Mouse (Mus musculus): Measurements from ENCODE around the gene Tns4.

Gene Tns4

DNA sequence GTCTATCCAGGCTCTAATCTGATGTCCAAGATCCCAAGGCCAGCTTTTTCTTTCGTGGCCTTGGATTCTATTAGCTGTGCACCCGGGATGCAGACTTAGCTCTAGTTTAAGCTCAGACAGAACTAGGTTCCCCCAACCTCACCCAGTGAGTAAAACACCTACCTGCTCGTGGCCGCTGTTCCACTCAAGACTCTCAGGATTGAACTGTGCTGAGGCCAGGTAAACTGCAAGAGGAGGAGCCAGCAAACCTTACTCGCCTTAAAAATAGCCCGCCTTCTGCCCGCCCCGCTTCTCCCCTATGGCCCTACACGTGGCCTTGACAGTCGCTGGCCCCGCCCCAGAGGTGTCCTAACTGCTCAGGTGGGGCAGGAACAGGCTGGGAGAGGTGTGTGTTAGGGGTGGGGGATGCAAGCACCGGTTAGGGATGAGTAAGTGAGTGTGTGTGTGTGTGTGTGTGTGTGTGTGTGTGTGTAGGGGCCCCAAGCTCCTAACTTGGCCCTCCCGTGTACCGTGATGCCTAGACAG lies at the start of gene Tns4:
Tns4 (minus strand) TSS at position 230 of the 525 bp plus-strand sequence.
- no peak for DNase-seq

DNA sequence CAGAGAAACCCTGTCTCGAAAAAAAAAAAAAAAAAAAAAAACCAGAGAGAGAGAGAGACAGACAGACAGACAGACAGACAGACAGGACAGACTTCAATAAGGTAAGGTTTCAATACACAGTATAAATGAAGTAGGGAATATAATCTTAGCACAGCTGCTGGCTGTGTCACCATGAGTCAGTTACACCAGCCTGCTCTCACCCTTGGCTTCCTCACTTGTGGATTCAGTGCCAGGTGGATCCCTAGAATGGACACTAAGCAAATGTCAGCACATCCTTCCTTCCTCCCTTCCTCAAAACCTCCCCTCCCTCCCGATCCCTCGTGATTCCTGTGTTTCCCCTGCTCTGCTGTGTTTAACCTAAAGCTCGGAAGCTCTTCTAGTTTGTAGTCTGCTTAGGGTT lies 48.3 kb upstream of the Tns4 start:
- no peak for DNase-seq

DNA sequence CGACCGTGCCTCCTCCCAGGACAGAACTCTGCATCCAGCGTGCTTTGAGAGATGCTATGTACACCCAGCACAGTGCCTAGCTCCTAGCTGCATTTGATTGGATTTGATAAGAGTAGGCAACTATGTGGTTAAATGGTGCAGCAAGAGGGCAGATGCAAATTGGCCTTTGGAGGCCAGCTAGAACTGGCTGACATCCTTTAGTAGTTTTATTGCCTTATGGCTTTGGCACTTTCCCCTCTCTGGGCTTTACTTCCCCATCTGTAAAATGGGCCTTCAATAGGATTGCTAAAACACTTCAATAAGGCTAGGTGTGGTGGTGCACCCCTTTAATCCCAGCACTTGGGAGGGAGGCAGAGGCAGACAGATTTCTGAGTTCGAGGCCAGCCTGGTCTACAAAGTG lies 47.9 kb upstream of the Tns4 start:
- DNase-seq, result no peak

DNA sequence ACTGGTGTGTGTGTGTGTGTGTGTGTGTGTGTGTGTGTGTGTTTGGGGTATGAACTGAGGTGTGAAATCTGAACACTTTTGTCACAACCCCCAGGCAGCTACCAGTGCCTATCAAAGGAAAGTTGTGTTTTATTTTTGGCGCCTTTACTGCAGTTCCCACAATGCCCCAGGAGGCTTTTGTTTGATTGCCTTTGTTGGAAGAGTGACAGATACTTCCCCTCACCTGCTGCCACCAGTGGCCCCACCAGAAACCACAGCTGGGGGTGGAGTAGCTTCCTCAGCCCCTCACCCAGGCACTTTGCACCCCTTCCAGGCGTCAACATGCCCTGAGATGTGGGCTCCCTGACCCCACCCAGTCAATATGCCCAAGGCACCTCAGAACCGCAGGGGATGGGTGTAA lies 47.3 kb upstream of the Tns4 start:
- no peak for DNase-seq

DNA sequence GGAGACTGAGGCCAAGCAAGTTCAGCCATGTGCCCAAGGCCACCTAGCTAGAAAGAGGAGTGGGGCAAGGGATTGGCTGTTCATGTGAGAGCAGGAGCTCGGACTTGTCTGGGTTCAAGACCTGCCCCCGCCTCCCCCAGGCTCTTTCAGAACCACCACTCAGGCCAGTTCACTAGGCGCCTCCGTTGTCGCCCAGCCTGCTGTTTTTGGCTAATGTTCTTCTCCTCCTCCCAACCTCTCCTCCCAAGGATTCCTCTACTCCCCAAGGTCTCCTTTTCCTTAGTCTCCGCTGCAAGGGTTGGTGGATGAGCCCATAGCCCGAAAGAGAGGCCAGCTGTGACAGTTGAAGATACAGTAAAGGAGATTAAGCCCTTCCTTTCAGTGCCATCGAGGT lies 45.9 kb upstream of the Tns4 start:
- DNase-seq, result peak; percentile 96

DNA sequence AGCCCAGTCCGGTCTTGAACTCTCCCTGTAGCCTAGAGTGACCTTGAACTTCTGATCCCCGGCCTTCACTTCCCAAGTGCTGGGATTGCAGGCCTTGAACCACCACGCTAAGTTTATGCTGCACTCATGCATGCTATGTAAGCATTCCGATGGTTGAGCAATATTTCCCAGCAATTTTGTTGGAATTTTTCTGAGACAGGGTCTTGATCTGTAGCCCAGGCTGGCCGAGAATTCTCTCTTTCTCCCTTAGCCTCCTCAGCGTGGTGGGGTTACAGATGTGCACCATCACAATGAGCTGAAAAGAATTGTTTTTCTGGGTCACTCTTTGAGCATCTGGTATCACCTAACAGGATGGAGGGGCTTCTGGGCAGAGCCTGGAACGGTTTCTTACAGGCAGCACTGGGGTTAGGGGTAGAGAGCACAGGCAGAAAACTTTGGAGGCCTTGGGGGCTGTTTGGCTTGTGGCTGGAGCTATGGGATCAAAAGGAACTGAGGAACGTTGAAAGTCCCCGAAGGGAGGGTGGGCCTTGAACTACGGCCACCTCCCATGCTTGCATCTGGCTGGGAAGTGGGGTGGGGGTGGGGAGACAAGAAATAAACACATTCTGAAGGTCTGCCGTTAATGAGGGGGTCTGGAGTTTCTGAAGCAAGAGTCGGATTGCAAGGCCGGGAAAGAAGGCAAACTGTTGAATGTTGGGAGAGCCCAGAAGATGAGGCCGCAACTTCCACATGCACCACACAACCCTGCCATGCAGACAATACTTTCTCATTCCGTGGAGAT lies 45.4 kb upstream of the Tns4 start:
- peak; percentile 92 for DNase-seq

DNA sequence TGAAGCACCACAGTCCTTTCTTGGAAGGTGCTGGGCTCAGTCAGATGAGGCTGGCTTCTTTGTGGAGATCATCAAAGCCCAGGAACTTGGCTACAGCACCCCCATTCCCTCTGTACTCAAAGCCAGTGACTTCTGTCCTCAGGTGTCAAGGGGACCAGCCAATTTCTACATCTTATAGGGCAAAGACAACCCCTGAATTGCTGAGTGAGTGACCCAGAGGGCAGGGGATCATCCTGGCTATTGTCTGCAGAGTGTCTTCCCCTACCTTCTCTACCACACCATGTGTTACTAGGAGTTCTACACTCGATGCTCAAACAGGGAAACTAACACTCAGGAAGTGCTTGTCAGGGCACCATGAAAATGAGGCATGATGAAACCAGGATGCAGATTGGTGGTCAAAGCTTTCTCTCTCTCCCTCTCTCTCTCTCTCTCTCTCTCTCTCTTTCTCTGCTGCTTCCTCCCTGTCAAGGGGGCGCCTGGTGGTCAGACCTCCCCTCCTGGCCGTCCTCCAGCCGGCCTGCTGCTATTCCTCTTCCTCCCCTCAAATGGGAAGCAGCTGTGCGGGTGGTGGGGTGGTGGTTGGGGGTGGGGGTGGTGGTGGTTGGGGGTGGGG lies 44.3 kb upstream of the Tns4 start:
- no peak for DNase-seq

DNA sequence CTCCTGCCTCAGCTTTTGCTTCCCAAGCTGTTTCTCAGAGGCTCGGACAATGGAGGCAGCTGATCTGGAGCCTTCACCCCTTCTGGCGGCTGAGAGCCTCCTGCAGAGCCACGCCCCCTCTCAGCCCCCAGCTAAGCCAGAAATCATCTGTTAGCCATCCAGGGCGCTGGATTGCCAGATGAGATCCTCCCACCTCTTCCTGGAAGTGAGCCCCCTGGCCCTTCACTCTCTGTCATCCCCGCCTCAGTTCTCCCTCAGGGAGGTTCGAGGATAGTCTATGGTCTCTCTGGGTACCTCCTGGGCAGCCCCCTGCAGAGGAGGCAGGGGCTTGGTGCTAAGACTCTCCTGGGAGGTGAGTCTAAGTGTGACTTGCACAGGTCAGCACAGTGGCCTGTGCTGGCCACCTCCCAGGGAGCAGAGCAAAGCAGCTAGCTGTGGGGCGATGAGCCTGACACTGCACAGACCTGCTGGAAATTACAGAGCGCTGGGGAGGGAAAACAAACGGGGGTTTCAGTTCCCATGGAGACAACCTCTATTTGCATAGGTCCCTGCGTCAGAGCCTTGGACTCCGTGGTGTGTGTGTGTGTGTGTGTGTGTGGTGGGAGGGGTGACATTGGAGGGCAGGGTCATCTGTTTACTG lies 43.1 kb upstream of the Tns4 start:
- peak; percentile 97 for DNase-seq

DNA sequence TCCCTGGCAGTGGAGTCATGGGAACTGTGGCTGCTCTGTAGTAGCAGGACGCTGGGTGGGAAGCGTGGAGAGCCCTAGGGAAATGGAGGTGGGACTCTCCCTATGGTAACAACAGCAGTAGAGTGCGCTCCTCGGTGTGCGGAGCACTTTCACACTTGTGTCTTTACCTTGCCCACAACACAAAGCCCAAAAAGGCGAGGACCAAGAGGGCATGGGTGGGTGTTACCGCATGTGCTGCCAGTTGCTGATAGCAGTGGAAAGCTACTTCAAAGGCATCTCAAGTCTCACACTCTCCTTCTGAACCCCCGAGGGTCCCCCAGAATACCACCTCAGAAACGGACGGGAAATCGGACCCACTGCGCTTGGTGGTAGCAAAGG lies 42.3 kb upstream of the Tns4 start:
- no peak for DNase-seq

DNA sequence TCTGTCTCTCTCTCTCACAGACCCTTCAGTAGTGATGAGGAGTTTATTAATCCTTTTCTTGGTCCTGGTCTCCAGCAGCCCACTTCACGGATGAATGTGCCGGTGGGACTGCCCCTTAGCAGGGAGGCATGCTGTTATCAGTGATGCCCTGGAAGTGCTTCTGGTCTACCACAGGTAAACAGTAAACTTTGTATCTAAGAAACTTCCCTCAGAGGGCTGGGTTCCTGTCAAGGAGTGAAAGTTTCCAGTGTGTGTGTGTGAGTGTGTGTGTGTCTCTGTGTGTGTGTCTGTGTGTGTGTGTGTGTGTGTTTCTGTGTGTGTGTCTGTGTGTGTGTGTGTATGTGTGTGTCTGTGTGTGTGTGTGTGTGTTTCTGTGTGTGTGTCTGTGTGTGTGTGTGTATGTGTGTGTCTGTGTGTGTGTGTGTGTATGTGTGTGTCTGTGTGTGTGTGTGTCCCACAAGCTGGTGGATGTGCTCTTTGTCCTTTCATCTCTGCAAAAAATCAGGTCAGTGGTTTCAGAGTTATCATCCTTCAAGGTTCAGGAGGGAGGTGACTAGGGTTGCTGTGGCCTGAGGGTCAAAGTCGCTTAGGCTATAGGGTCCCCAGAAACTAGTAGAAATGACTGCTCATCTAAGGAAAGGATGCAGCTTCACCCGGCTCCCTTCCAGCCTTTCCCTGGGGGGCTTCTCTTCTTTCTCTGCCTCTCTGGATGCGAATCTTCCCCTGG lies 41.8 kb upstream of the Tns4 start:
- DNase-seq, result peak; percentile 80

DNA sequence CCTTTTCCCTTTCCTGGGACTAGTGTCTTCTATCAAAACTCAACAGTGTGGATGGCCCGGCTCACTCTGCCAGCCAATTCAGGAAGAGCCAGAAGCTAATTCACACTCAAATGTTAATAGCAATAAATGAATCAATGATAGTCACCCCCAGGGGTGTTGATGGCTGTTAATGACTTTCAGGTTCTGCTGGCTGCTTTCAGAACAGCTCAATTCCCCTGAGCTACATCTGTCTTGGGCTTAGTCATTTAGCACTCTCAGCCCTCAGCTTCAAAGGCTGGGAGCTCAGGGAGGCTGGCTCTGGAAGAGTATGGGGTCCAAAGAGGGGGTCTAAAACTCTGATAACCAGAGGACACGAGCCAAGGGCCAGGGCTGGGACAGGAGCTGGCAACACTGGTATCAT lies 40.2 kb upstream of the Tns4 start:
- DNase-seq, result no peak

DNA sequence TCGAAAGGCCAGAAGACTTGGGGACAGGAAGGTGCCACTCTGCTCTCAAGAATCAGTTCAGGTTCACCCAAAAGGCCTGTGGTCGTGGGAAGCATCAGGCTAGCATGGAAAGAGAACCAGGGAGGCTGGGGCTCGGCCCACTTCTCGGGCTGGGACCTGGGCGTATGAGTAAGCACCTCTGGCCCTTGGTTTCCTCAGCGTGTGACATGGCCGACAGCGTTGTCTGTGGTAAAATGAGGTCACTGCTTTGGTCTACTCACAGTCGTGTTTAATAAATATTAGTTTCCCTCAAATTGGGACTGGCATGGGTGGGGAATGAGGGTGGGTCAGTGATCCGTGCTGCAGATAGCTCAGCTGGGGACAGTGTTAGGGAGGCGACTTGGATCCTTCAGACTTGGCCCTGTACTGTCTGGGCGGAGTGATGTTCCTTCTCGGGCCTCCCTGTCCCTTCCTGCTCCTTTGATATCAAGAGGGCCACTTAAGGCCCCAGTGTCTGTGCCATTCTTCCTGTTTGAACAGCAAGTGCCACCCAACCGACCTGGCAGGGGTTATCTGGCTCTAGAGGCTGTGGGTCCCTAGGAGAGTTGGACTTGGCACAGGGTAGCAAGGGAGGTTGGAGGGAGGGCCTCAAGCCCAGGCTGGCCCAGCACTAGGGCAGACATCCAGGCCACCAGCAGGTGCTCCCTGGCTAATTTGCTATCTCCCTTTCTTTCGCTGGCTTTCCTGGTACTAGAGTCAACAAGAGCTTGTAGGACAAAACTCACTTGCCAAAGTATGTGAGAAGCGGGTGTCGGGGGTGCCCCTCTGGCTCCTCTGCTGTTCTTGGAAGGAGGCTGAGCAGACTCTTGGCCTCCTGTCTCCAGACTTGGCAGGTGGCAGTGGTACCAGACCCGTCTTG lies 38.9 kb upstream of the Tns4 start:
- peak; percentile 95 for DNase-seq

DNA sequence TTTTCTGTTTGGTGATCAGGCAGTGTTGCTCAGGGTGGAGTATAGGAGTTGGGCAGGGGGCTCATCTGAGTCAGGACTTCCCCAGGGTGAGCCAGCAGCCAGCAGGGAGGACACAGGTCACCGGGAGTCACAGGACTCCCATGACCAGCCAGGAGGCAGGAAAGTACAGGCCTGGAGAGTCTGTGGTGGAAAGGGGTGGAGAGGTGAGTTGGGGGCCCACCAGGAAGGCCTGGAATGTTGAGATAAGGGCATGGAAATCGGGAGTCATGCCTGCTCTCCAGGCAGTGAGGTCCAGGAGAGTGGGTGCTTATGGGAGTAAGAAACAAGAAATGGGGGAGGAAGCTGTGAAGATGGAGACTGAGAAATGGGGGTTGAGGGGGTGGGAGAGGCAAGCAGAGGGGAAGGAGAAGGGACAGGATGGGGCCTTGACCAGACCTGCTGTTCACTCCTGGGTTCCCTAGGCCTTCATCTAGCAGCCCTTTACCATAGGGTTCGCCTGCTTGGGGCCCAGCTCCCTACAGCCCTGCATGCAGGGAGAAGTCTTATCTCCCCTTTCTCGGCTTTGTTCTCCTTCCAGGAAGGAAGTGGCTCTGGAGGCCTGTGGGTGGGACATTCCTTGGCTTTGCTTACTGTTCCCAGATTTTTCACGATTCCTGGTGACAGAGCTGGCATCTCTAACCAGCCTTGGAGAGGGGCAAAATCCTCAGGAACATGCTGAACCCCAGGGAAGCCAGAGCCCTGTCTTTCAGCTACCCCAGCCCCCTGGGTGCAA lies 37.6 kb upstream of the Tns4 start:
- DNase-seq, result peak; percentile 98

DNA sequence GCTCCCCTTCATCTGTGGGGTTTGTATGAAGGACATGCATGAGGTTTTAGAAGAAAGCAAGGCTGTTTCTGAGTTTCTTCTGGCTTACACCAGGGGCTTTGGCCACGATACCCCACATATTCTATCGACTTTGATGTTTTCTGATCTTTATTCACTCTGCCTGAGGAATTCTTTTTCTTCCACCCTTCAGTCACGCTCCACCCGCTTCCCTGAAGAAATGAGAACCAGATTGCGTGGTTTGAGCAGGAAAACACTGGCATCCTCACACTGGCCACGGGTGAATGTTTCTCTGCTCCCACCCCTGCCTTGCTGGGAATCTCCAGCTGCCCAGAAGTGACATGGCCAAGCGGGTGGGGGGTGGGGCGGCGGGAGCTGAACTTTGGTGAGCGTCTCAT lies 35.5 kb upstream of the Tns4 start:
- no peak for DNase-seq

DNA sequence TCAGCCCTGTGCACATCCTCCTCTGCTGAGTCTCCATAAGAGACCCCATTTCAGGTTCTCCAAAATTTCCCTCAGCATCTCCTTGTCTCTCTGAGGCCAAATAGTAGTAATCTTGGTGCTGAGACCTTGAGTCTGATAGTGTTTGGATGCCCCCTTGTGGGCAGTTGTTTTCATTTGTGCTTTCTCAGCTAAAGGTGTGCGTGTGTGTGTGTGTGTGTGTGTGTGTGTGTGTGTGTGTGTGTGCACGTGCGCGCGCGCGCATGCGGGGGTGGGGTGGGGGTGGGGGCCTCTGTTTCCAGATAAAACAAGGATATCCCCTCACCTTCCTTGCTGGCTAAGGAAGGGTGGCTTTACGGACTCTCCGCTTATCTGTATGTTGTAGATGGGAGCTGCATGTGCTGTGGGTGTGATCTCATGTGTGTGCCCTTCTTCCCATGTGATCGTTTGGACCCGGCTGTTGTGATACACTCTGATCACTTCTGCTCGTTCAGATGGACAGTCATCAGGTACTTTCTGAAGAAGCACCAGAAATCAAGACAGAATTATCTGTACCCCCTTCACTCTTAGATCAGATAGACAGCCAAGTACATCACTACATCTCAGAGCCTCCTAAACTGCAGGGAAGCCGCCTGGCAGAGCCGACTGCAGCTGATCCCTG lies 35.0 kb upstream of the Tns4 start:
- no peak for DNase-seq

DNA sequence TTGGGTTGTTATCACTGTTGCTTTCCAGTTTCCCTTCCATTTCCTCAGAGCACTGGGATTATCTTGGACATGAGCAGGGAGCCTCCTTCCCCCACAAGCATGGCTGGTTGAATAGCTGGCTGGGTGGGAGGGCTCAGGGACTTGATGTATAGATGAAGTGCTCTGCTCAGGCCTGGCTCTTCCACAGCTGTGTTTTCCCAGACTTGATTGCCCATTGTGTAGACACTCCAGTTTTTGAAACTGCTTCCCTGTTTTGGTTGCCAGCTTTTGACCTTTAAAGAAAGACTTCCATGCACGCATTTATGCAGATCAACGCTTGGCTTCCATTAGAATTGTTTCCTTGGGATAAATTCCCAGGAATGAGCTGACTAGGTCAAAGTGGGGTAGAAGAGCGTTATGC lies 33.6 kb upstream of the Tns4 start:
- no peak for DNase-seq

DNA sequence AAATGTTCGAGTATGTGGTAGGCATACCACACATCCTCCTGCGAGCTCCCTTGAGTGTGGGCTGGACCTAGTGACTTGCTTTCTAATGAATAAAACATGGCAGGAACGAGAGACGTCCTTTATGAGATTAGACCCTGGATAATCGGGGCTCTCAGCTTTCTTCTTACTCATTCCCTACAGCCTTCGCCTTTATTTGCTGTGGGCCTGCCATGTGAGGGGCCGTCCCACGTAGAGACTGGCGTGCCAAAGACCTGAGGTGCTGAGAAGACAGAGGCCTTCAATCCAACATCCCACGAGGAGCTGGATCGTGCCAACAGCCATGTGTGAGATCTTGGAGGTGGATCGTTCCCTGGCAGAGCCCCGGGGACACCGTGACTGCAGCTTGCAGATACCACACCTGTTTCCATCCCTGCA lies 32.1 kb upstream of the Tns4 start:
- peak; percentile 91 for DNase-seq

DNA sequence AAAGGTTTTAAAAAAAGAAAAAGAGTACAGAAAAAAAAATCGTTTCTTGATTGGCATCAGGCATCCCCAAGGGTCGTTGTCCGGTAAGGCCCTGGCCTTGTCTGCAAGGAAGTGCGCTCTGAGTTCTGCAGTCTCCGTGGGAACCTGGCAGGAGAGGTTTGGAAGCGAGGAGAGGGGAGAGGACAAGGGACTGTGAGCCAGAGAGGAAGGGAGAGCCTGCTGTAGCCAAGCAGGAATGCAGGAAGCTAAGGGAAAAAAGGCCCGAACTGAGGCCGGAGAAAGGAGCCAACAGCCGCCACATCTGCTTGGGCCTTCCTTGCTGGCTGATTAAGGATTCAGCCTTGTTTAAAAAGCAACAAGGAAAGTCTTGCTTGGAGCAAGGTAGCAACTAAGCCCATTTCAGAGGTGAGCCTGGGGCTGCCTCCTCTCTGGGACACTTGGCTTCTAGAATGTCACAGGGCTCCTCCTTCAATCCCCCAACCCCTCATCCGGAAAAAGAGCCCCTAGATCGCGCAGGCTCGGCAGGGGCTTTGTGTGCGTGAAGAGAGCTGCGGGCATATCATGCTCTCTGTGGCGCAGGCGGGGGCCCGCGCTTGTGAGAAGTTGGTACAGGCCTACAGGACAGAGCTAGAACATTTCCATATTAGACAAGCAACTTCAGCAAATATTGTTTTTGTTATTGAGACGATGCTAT lies 31.6 kb upstream of the Tns4 start:
- peak; percentile 97 for DNase-seq

DNA sequence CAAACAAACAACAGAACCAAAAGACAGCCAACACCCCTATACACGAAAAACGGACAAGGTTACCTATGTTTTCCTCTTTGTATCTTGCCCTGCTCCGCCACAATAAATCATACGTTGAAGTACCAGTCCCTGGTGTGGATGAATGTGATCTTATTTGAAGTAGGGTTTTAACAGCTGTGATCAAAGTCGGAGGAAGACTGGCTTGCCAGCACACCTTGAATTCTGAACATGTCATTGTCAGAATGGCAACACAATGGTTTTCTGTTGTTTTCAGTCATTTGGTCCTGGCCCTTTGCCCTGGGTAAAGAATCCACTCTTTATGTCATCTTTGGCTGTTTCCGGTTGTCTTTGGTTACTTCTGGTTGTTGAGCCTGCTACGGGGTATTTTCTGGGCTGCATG lies 29.9 kb upstream of the Tns4 start:
- no peak for DNase-seq

DNA sequence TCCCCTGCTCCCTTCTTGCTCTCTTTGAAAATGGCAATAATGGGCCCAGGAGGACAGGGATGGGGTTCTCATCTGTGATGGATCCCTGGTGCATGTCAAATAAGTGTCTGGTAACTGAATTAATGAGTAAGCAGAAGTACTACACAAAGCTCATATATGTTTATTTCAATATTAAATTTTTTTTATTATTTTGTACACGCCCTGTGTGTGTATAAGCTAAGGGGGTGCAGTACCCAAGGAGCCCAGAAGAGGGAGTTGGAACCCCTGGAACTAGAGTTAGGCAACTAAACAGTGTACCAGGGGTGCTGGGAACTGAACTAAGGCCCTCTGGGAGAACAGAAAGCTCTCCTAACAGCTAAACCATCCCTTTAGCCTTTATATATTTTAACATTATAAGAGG lies 29.3 kb upstream of the Tns4 start:
- no peak for DNase-seq

All from heart, adult 11 months (tissue).